In the genomic region with DNA sequence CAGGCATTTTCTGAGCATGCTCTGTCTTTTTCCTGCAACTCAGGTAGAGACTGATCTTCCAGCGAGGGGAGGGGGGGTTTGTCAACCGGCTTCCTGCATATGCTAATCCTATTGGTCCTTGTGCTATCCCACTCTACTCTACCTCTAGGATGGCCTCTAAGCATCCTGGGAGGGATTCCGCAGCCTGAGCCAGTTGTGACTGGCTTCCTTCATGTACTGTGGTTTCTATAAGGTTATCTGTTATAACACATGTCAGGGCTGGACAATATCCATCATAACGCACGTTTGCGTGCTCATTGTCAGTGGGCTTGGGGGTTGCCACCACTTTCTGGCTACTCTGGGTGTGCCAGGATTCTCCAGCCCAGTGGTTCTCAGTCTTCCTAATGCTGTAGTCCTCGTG, we compare ENCODE assay signal across 26 mouse cellular contexts. TPM values are rescaled to one million over a fixed set of nuclear protein-coding genes. Genes with fewer than 3 reads are reported as not detected.
DNase-seq lines count a peak whose midpoint lies in the region; ATAC-seq and TF ChIP-seq lines count a peak whose summit lies in the region.
"Had no signal": no experiment of that assay in that cellular context is flagged by ENCODE, and none has a peak within 500 bp of the region (broad histone marks: within the 10 kb centered on the region; RNA-seq: fewer than 3 reads in every experiment).

No protein-coding gene starts in this region.

- no peak overlapping the region for H3K4me3 ChIP-seq in bone marrow, adult 2 months (replicated peaks; ENCODE audit: control insufficient read depth, low read depth, low read length)
- no peak overlapping the region for H3K4me3 ChIP-seq in liver, embryonic 11.5 days (ENCODE audit: low read depth, low read length)
- no peak overlapping the region for H3K4me3 ChIP-seq in liver, embryonic 16.5 days (ENCODE audit: low read depth, low read length)
- no peak overlapping the region for H3K4me3 ChIP-seq in kidney, embryonic 14.5 days (ENCODE audit: low read length)
- H3K4me3 ChIP-seq: heart, adult 2 months; heart, embryonic 12.5 days; hindbrain, embryonic 13.5 days had no signal

- H3K4me1 ChIP-seq in bone marrow, adult 2 months (ENCODE audit: control insufficient read depth, insufficient read depth, low read length), result peaks cover 12% of the 10 kb centered on the region
- H3K4me1 ChIP-seq in liver, embryonic 11.5 days (replicated peaks; ENCODE audit: control insufficient read depth, insufficient read depth, low read length), result peaks cover 60% of the 10 kb centered on the region
- peaks cover 66% of the 10 kb centered on the region for H3K4me1 ChIP-seq in liver, embryonic 16.5 days (ENCODE audit: control insufficient read depth, low read depth, low read length)
- peaks cover 6% of the 10 kb centered on the region; the same call in 1 of the 2 replicates for H3K4me1 ChIP-seq in kidney, embryonic 14.5 days (ENCODE audit: control insufficient read depth, insufficient read depth, low read length)

- TF ChIP-seq CTCF in bone marrow, adult 2 months (IDR thresholded peaks at IDR 0.05; ENCODE audit: control insufficient read depth, insufficient read depth, low read length), result no peak

- WGBS in bone marrow, adult 2 months, result 45% methylated on average over 7 of the region's 7 CpGs
- 34% methylated on average over 7 of the region's 7 CpGs for WGBS in liver, embryonic 11.5 days
- WGBS in liver, embryonic 16.5 days (ENCODE audit: insufficient replicate concordance), result 19% methylated on average over 7 of the region's 7 CpGs
- WGBS in kidney, embryonic 14.5 days, result 72% methylated on average over 7 of the region's 7 CpGs

- 0 out of 2 replicates have a peak, but pooled peaks cover 2% of the 10 kb centered on the region for H3K27me3 ChIP-seq in liver, embryonic 11.5 days (replicated peaks; ENCODE audit: control insufficient read depth, insufficient read depth, low read length)
- no peaks in the 10 kb centered on the region for H3K27me3 ChIP-seq in liver, embryonic 16.5 days (ENCODE audit: control insufficient read depth, insufficient read depth, low read depth, low read length)
- H3K27me3 ChIP-seq in kidney, embryonic 14.5 days (ENCODE audit: control insufficient read depth, insufficient read depth, low read length), result no peaks in the 10 kb centered on the region

- TF ChIP-seq POLR2A in bone marrow, adult 2 months (IDR thresholded peaks at IDR 0.05; ENCODE audit: borderline replicate concordance, control insufficient read depth, low read depth, low read length), result no peak

- H3K36me3 ChIP-seq in liver, embryonic 11.5 days (ENCODE audit: control insufficient read depth, insufficient read depth, low read length), result no peaks in the 10 kb centered on the region
- H3K36me3 ChIP-seq in liver, embryonic 16.5 days (ENCODE audit: control insufficient read depth, insufficient read depth), result no peaks in the 10 kb centered on the region
- H3K36me3 ChIP-seq in kidney, embryonic 14.5 days (ENCODE audit: control insufficient read depth, insufficient read depth, low read length), result no peaks in the 10 kb centered on the region
- H3K36me3 ChIP-seq: heart, embryonic 12.5 days; hindbrain, embryonic 13.5 days had no signal

- H3K4me2 ChIP-seq in liver, embryonic 11.5 days, result peak overlapping the region; percentile 20; the same call in 1 of the 2 replicates
- peak overlapping the region; percentile 12; the same call in 1 of the 2 replicates for H3K4me2 ChIP-seq in liver, embryonic 16.5 days (ENCODE audit: low read depth, low read length)
- H3K4me2 ChIP-seq in kidney, embryonic 14.5 days (replicated peaks; ENCODE audit: low read depth, low read length), result no peak overlapping the region
- H3K4me2 ChIP-seq: heart, embryonic 12.5 days; hindbrain, embryonic 13.5 days had no signal

- H3K9me3 ChIP-seq in liver, embryonic 11.5 days (ENCODE audit: control insufficient read depth, low read length), result no peaks in the 10 kb centered on the region
- H3K9me3 ChIP-seq in liver, embryonic 16.5 days (replicated peaks; ENCODE audit: control insufficient read depth, low read length), result 0 out of 2 replicates have a peak, but pooled peaks cover 2% of the 10 kb centered on the region
- no peaks in the 10 kb centered on the region for H3K9me3 ChIP-seq in kidney, embryonic 14.5 days (ENCODE audit: control insufficient read depth, low read length)
- H3K9me3 ChIP-seq: heart, embryonic 12.5 days; hindbrain, embryonic 13.5 days had no signal

- peak overlapping the region; percentile 30; the same call in 1 of the 2 replicates for H3K27ac ChIP-seq in bone marrow, adult 2 months (ENCODE audit: control insufficient read depth, insufficient read depth, low read depth, low read length, poor library complexity)
- H3K27ac ChIP-seq in liver, embryonic 11.5 days (ENCODE audit: low read depth, low read length), result peak overlapping the region; percentile 97
- H3K27ac ChIP-seq in liver, embryonic 16.5 days (ENCODE audit: low read length), result peak overlapping the region; percentile 94
- no peak overlapping the region for H3K27ac ChIP-seq in kidney, embryonic 14.5 days (ENCODE audit: low read depth, low read length)
- H3K27ac ChIP-seq: heart, adult 2 months; hindbrain, embryonic 13.5 days had no signal

- no peak overlapping the region for H3K9ac ChIP-seq in liver, embryonic 11.5 days (ENCODE audit: low read depth, low read length)
- H3K9ac ChIP-seq in liver, embryonic 16.5 days (ENCODE audit: low read depth, low read length), result peak overlapping the region; percentile 37
- H3K9ac ChIP-seq in kidney, embryonic 14.5 days (ENCODE audit: low read depth, low read length), result no peak overlapping the region
- H3K9ac ChIP-seq: heart, embryonic 12.5 days; hindbrain, embryonic 13.5 days had no signal

- DNase-seq in liver, embryonic 11.5 days (ENCODE audit: low spot score), result no peak
- no peak for DNase-seq in layer of hippocampus, adult 9-11 months
- DNase-seq in testis, postnatal 10 days (ENCODE audit: low spot score), result no peak
- DNase-seq in thymus, postnatal 36 days, result no peak
- DNase-seq: adrenal gland, postnatal 25 days; cerebellum, adult 2 months; cerebellum, postnatal 36 days; heart, adult 2 months; heart, postnatal 4 days; kidney, adult 9 months; kidney, postnatal 14 days; lung, postnatal 4 days; midbrain, embryonic 14.5 days had no signal

- peak; percentile 56 for ATAC-seq in liver, embryonic 11.5 days (replicated peaks; ENCODE audit: low FRiP score)
- ATAC-seq in liver, embryonic 16.5 days (ENCODE audit: low read depth), result peak; percentile 47
- ATAC-seq in kidney, embryonic 14.5 days (ENCODE audit: low FRiP score, low TSS enrichment), result no peak
- ATAC-seq: intestine, embryonic 16.5 days; lung, postnatal 0 days had no signal

RNA-seq across cellular contexts. Expression of gene Gtf3c5, which starts 12.5 kb away (rescaled TPM):
- polyA plus RNA-seq in bone marrow, adult 2 months (2011; ENCODE audit: insufficient read depth, insufficient read length, low replicate concordance, missing spikeins), result 14.5 and 14.7 TPM in 2 replicates
- polyA plus RNA-seq in liver, embryonic 11.5 days (2014; fragmentation: Nextera tagmentation; extraction: Ambion mirVana), result 30.8 and 32.9 TPM in 2 replicates
- polyA plus RNA-seq in liver, embryonic 16.5 days (2015; fragmentation: Nextera tagmentation; extraction: Ambion mirVana), result 12.1 TPM in 2 replicates
- 31.1 and 35.8 TPM in 2 replicates for polyA plus RNA-seq in kidney, embryonic 14.5 days (2014; fragmentation: Nextera tagmentation; extraction: Ambion mirVana)

RNA-seq across cellular contexts. Expression of gene Gfi1b, which starts 25.8 kb away (rescaled TPM):
- 62.0 and 66.9 TPM in 2 replicates for polyA plus RNA-seq in bone marrow, adult 2 months (2011; ENCODE audit: insufficient read depth, insufficient read length, low replicate concordance, missing spikeins)
- 143 and 151 TPM in 2 replicates for polyA plus RNA-seq in liver, embryonic 11.5 days (2014; fragmentation: Nextera tagmentation; extraction: Ambion mirVana)
- polyA plus RNA-seq in liver, embryonic 16.5 days (2015; fragmentation: Nextera tagmentation; extraction: Ambion mirVana), result 88.7 and 89.4 TPM in 2 replicates
- 0.45 and 0.49 TPM in 2 replicates for polyA plus RNA-seq in kidney, embryonic 14.5 days (2014; fragmentation: Nextera tagmentation; extraction: Ambion mirVana)
- polyA plus RNA-seq: liver, adult 2 months; neural tube, embryonic 14.5 days had no signal

RNA-seq across cellular contexts. Expression of gene Cel, which starts 32.8 kb away (rescaled TPM):
- polyA plus RNA-seq in bone marrow, adult 2 months (2011; ENCODE audit: insufficient read depth, insufficient read length, low replicate concordance, missing spikeins), result 0.72 TPM in 1 of 2 replicates, not detected in the other
- polyA plus RNA-seq in liver, embryonic 11.5 days (2014; fragmentation: Nextera tagmentation; extraction: Ambion mirVana), result not detected in 2 replicates
- 1.6 and 9.7 TPM in 2 replicates for polyA plus RNA-seq in liver, embryonic 16.5 days (2015; fragmentation: Nextera tagmentation; extraction: Ambion mirVana)
- not detected in 2 replicates for polyA plus RNA-seq in kidney, embryonic 14.5 days (2014; fragmentation: Nextera tagmentation; extraction: Ambion mirVana)
- polyA plus RNA-seq: embryonic facial prominence, embryonic 11.5 days; forebrain, embryonic 11.5 days; heart, adult 2 months; heart, embryonic 12.5 days; heart, postnatal 0 days; limb, embryonic 11.5 days; lung, postnatal 0 days; midbrain, embryonic 14.5 days; neural tube, embryonic 14.5 days had no signal

RNA-seq across cellular contexts. Expression of gene Tsc1, which starts 45.0 kb away (rescaled TPM):
- 9.4 and 12.5 TPM in 2 replicates for polyA plus RNA-seq in bone marrow, adult 2 months (2011; ENCODE audit: insufficient read depth, insufficient read length, low replicate concordance, missing spikeins)
- polyA plus RNA-seq in liver, embryonic 11.5 days (2014; fragmentation: Nextera tagmentation; extraction: Ambion mirVana), result 20.7 and 21.3 TPM in 2 replicates
- 9.6 and 9.8 TPM in 2 replicates for polyA plus RNA-seq in liver, embryonic 16.5 days (2015; fragmentation: Nextera tagmentation; extraction: Ambion mirVana)
- 14.8 and 22.2 TPM in 2 replicates for polyA plus RNA-seq in kidney, embryonic 14.5 days (2014; fragmentation: Nextera tagmentation; extraction: Ambion mirVana)

Comparison
In these comparisons a context has a peak if more than half of its experiments do, and no peak if none do; other contexts are left out.
1. RNA of gene Gfi1b, which starts 25.8 kb away (polyA plus RNA-seq): 143 to 151 TPM in liver, embryonic 11.5 days, 88.7 to 89.4 TPM in liver, embryonic 16.5 days and 62.0 to 66.9 TPM in bone marrow, adult 2 months; 0.45 to 0.49 TPM in kidney, embryonic 14.5 days; every median in the first group is over 10 times any median in the second.